Mouse (Mus musculus) erythroblast, embryonic 14.5 days (primary cell): ENCODE measurements around the gene Sox8. TPM values are rescaled to one million over a fixed set of nuclear protein-coding genes. Genes with fewer than 3 reads are reported as not detected.

Experiments used
- H3K27me3 ChIP-seq: 2 replicates; pipeline ENCODE4 v1.6.1; 2012; ENCODE audit warnings: inconsistent platforms; ENCODE audit not compliant: control insufficient read depth
- H3K36me3 ChIP-seq: 2 replicates; pipeline ENCODE4 v1.6.1; 2012; ENCODE audit warnings: mild to moderate bottlenecking, inconsistent platforms; ENCODE audit not compliant: control insufficient read depth
- H3K4me1 ChIP-seq: 2 replicates; pipeline ENCODE4 v1.6.1; 2012; ENCODE audit warnings: inconsistent platforms; ENCODE audit not compliant: control insufficient read depth
- H3K4me3 ChIP-seq: replicated peaks from 2 replicates; pipeline ENCODE3; 2012; ENCODE audit warnings: moderate library complexity, mild to moderate bottlenecking, inconsistent platforms
- H3K9me3 ChIP-seq: 2 replicates; pipeline ENCODE4 v1.6.1; 2012; ENCODE audit warnings: low read length, inconsistent platforms, mixed read lengths; ENCODE audit not compliant: control insufficient read depth
- GATA1 ChIP-seq: IDR thresholded peaks from 2 replicates; pipeline ENCODE4 v1.6.1; 2012; ENCODE audit warnings: low read length, inconsistent platforms, mixed read lengths
- TAL1 ChIP-seq: IDR thresholded peaks from 3 replicates; pipeline ENCODE4 v1.6.1; 2012; ENCODE audit warnings: low read length, inconsistent platforms, mixed read lengths
- polyA plus RNA-seq: library from polyadenylated mRNA; stranded (reverse); fragments of >175 nt; gene quantifications from 2 replicates; pipeline ENCODE4 v1.2.3, GENCODE M21; 2012

Sox8 gene
- polyA plus RNA-seq, 1 experiment: not detected

GRCm38 (mm10) chr17:25519511-25519910 lies 51.0 kb downstream of the Sox8 start:
- H3K4me1 ChIP-seq: no peaks in the 10 kb centered on the region
- no peak for TF ChIP-seq GATA1
- no peak for TF ChIP-seq TAL1

GRCm38 (mm10) chr17:25518144-25518543 lies 52.3 kb downstream of the Sox8 start:
- TF ChIP-seq GATA1: no peak
- TF ChIP-seq TAL1: no peak
- Histone ChIP-seq H3K27me3 (no peaks in the 10 kb centered on the region), H3K9me3 (0 out of 2 replicates have a peak, but pooled peaks cover 2% of the 10 kb centered on the region), H3K4me3 (no peak overlapping the region), H3K4me1 (peaks cover 4% of the 10 kb centered on the region), H3K36me3 (no peaks in the 10 kb centered on the region)

More at GRCm38 (mm10) chr17:25519511-25519910, 51.0 kb downstream of the Sox8 start:
- H3K9me3 ChIP-seq: no peaks in the 10 kb centered on the region
- no peaks in the 10 kb centered on the region for H3K27me3 ChIP-seq
- H3K4me3 ChIP-seq: no peak overlapping the region
- H3K36me3 ChIP-seq: no peaks in the 10 kb centered on the region

GRCm38 (mm10) chr17:25516315-25516714 lies 54.2 kb downstream of the Sox8 start:
- TF ChIP-seq TAL1 (no peak), GATA1 (no peak)
- Histone ChIP-seq H3K4me1 (peaks cover 4% of the 10 kb centered on the region), H3K9me3 (0 out of 2 replicates have a peak, but pooled peaks cover 2% of the 10 kb centered on the region), H3K4me3 (no peak overlapping the region), H3K36me3 (no peaks in the 10 kb centered on the region), H3K27me3 (no peaks in the 10 kb centered on the region)

Other genes starting within 250 kb of the Sox8 start
- gene Tpsab1, start 225.1 kb downstream of the Sox8 start, polyA plus RNA-seq: 0.04 TPM in 1 of 2 replicates, not detected in the other
- 0.21 and 0.22 TPM in 2 replicates for gene Tpsb2, start 204.4 kb downstream of the Sox8 start, polyA plus RNA-seq
- not detected in 2 replicates for gene Tpsg1, start 201.4 kb downstream of the Sox8 start, polyA plus RNA-seq
- gene Cacna1h, start 136.9 kb downstream of the Sox8 start, polyA plus RNA-seq: 0.06 and 0.26 TPM in 2 replicates
- gene Tekt4, start 116.1 kb downstream of the Sox8 start, polyA plus RNA-seq: not detected in 2 replicates
- gene Sstr5, start 73.4 kb downstream of the Sox8 start, polyA plus RNA-seq: 0.01 TPM in 1 of 2 replicates, not detected in the other
- 0.91 and 1.0 TPM in 2 replicates for gene Lmf1, start 8.4 kb upstream of the Sox8 start, polyA plus RNA-seq
- gene Gng13, start 146.5 kb upstream of the Sox8 start, polyA plus RNA-seq: not detected in 2 replicates
- gene Chtf18, start 156.7 kb upstream of the Sox8 start, polyA plus RNA-seq: 15.6 and 20.0 TPM in 2 replicates
- gene Rpusd1, start 157.0 kb upstream of the Sox8 start, polyA plus RNA-seq: 3.2 and 4.0 TPM in 2 replicates
- gene Mslnl, start 165.4 kb upstream of the Sox8 start, polyA plus RNA-seq: not detected in 2 replicates
- not detected in 2 replicates for gene Msln, start 183.7 kb upstream of the Sox8 start, polyA plus RNA-seq
- 2.0 TPM in 2 replicates for gene Narfl, start 203.1 kb upstream of the Sox8 start, polyA plus RNA-seq
- gene Haghl, start 215.0 kb upstream of the Sox8 start, polyA plus RNA-seq: 0.46 and 0.59 TPM in 2 replicates
- gene Ccdc78, start 215.9 kb upstream of the Sox8 start, polyA plus RNA-seq: not detected in 2 replicates
- 2.8 and 3.7 TPM in 2 replicates for gene Fam173a, start 222.2 kb upstream of the Sox8 start, polyA plus RNA-seq
- gene AC134908.4, start 225.0 kb upstream of the Sox8 start, polyA plus RNA-seq: not detected in 2 replicates
- 7.2 and 7.4 TPM in 2 replicates for gene Metrn, start 226.4 kb upstream of the Sox8 start, polyA plus RNA-seq
- gene Fbxl16, start 238.4 kb upstream of the Sox8 start, polyA plus RNA-seq: not detected in 2 replicates